Mouse (Mus musculus) left cerebral cortex, adult 8-10 months (tissue): Measurements from ENCODE around the gene Sdhb. TPM values are rescaled to one million over a fixed set of nuclear protein-coding genes. Genes with fewer than 3 reads are reported as not detected.
A peak's percentile ranks its signal among the peaks of the same experiment; 100 is the strongest.

Experiments
- DNase-seq, 2 experiments: peaks; one replicate each; pipeline ENCODE4 v3.0.0; 2022; ENCODE audit warnings: low spot score in 2 of 2
- total RNA-seq, 4 experiments: library from RNA; stranded (reverse); gene quantifications; 2 replicates each; pipeline ENCODE4 v1.2.4; 2022

The Sdhb gene
- total RNA-seq, 4 experiments from 2014 or later, result 186 to 203 (median 195) TPM

DNA sequence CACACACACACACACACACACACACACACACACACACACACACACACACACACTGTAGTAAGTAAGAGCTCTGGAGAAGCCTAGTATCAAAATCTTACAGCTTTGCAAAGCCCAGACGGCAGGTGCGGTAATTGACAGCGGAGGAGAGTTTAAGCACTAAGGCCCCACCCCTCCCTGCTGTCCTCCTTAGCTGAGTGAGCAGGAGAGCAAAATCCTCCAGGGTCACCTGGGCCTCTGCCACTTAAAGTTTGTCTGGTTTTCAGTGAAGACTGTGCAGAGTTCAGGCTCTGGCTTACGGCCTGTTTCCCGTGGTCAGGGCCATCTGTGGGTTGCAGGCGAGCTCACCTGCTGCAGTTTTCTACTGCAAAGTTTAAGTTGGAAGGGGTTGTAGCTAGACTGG is 12.5 kb upstream of the Sdhb start:
- DNase-seq, result no peak

DNA sequence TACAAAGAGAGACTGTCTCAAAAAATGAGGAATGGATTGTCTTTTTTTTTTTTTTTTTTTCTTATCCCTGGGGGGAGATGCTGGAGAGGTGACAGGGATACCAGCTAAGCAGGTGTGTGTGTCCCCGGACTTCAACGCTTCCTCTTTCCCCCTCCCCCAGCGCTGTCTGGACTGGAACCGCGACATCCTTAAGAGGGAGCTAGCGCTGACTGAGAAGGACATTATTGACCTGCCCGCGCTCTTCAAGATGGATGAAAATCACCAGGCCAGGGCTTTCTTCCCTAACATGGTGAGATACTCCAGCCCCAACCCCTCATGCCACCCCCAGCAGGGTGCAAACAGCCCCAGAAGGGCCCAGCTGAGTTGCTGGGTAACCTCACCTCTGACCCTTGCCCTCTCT is 12.0 kb upstream of the Sdhb start:
- no peak for DNase-seq

DNA sequence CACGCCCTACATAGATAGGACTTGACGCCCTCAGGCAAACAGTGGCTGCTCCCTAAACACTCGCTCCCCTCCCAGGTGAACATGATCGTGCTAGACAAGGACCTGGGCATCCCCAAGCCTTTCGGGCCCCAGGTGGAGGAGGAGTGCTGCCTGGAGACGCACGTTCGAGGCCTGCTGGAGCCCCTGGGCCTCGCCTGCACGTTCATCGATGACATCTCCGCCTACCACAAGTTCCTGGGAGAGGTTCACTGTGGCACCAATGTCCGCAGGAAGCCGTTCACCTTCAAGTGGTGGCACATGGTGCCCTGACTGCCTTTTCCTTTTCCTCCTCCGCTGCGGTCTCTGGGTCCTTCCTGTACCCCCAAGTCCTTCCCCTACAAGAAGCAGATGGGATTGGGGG is 11.4 kb upstream of the Sdhb start:
- DNase-seq, result no peak

DNA sequence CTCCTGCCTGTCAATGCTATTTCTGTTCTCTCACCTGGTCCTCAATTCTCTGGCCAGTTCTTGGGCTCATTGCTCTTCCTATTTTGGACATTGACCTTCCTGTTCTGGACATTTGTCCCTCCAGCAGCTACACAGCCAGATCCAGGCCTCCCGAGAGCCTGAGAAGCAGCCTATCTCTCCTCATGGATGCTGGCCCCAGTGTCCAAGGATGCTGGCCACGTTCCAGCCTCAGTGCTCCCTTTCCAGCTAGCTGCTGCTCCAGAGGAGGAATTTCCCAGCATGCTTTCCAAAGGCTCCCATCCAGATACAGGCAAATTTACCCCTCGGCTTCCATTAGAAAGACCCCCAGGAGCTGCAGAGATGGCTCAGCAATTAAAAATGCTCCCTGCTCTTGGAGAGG is 10.4 kb upstream of the Sdhb start:
- no peak for DNase-seq

DNA sequence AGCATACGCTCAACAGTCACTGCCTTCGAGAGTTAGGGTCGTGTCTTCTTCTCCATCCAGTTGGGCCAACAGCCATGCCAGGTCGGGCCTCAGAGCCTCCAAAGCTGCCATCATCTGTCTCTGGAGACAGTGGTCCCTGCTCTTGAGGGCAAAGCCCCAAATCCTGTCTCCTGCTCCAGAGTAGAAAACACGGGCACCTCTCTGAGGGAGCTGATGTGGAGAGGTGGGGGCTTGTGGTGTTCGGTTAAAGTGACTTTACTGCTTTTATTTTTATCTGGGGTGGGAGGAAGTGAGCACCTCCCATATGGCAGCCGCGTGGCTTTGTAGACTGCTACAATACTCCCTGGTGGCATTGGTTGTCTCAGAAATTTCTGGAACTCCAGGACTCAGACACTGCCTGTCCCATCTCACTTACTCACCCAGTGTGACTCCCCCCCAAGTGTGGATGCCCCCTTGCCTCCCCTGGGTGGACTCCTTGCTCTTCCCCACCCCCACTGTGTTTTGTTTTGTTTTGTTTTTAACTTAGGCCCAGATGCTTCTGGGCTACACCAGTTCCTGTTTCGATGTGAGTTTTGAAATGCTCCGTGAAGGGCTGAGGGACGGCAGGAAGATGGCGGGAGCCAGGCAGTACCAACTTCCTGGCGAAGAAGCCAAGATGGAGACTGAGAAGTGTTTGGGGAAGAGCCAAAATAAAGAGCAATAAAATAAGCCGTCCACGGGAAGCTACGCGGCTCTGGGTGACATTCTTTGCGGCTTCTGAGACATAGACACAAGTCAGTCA is 9.0 kb upstream of the Sdhb start:
- no peak for DNase-seq

DNA sequence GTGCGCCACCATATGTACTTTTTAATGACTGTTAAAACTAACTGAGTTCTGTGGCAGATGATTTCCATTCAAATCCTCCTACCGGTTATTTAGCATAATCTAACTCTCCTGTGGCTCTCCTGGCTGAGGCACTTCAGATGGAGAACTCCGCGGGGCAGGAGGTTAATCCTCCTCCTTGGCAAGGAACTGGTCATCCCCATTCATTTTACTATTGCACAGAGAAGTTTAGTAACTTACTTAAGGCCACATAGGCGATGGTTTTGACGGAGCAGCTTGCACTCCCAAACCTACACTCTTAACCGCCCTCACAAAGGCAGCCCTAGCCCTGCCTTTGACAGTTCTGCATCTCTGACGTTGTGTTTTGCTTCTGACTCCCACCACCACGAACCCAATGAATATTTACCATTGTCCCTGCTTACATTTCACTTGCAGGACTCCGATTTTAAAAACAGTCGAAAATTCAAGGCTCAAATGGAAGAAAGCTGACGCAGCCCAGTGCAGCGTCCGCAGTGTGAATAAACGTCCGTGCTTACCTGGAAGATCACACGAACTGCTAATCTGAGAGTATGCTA is 3.8 kb upstream of the Sdhb start:
- DNase-seq, result no peak

DNA sequence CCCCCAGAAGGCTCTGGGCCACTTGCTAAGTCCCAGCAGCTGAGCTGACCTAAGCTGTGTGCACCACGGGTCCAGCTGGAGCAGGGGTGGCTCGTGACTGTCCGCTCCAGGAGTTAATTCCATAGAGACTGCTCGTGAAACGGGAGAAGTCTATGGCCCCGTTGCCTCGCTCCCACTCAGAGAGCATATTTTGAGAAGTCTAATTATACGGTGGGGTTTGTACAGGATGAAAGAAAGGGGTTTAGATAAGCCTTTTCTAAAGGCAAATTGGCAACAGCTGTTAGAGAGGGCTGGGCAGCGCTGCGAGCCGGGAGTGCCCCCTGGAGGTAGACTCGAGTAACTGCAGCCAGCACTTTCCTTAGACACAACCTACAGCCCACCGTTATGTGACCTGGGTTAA is 3.3 kb upstream of the Sdhb start:
- DNase-seq, result peak in 1 of 2 experiments; percentile 59

DNA sequence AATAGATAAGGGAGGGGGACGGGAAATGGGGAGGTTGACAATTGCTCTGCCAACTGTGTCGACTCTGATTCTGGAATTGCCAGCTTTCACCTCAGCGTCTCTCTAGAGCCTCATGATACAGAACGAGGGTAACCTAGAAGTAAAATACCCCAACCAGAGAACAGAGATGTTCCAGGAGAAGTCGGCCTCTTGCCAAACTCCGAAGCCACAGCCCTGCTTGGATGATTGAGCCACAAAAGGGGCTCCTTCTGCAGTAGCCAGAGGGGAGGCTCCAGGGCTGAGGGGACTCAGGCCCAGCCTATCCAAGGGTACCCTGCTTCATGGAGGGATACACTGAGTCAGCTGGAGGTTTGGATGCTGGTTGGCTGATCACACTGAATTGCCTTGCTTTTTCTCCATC is 2.7 kb upstream of the Sdhb start:
- no peak for DNase-seq

DNA sequence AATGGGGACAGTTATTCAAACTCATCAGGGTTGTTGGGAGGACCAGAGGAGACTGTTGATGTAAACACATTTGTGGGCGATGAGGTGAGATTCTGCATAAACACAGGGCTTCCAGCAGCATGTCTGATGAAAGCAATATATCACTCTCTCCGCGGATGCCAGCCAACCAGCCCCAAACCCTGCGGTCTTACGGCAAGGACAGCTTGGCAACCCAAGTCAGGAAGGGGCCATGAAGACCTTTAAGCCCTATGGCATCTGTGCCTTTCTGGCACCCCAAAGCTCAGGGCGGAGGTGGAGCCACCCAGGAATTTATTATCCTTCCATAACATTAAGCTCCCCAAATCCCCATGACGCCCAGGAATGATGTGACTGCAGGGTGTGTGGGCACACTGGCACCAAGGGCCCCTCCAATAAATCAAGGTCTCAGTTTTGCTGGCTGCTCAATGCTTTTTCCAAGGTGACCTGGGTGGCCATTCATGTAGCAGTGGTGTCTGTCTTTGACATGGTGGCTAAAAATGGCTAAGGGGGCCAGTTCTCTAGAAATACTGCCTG is 1.8 kb upstream of the Sdhb start:
- no peak for DNase-seq

DNA sequence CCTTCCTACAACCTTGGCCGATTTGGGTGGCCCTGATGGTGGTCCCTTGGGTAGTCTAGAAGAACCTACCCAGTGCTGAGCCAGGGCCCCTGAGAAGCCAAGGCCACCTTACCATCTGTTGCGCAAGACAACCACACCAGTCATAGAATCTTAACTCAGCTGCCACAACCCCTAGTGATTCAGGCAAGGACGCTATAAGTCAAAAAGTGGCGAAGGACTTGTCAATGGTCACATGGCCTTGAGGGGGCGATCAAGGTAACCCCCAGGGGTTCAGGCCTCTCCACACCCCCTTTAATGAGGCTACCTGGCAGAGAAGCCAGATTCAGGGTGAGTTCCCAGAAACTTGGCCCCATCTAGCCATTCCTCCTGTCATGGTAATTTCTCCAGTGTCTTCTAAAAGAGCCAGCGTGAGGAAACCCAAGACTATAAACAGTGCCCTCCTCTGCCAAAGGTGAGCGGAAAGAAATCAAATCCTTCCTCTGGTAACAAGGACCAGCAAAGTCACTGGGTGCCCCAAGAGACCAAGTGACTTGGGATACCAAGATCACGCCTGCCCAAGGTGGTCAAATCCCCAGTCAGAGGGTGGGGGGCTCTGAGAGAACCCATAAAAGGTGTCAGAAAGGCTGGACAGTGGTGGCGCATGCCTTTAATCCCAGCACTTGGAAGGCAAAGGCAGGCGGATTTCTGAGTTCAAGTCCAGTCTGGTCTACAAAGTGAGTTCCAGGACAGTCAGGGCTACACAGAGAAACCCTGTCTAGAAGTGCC is 1.1 kb upstream of the Sdhb start:
- DNase-seq, result no peak

DNA sequence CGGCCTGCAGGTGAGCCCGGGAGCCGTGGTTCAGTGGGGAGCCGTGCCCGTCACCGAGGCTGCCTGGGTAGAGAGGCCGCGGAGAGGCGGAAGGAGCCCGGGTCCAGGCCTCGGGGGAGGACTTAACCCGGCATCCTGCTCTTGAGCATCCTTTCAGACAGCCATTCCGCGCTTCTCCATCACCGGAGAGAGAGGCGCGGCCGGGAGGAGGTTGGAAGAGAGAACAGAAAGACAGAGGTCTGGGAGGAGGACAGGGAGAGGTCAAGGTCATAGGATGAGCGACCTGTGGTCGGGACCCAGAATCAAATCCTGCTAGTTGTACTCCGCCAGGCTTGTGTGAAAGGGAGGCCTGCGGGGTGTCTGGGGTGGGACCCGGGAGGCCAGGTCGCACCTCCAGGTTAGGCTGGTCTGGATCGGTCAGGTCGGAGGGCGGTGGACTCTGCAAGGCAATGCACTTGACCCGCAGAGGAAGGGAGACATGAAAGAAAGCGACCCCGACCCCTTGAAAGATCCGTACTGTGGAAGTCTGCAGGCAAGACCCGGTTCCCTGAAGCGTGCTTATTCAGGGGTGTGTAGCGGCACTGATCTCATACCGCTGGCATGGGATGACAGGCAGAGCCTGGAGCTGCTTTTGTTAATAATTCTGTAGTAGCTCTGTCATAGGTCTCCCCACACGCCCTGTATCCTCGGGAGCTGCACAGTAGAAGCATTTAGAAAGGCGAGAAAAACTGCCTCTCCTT is 634 bp downstream of the Sdhb start:
- DNase-seq, result no peak

DNA sequence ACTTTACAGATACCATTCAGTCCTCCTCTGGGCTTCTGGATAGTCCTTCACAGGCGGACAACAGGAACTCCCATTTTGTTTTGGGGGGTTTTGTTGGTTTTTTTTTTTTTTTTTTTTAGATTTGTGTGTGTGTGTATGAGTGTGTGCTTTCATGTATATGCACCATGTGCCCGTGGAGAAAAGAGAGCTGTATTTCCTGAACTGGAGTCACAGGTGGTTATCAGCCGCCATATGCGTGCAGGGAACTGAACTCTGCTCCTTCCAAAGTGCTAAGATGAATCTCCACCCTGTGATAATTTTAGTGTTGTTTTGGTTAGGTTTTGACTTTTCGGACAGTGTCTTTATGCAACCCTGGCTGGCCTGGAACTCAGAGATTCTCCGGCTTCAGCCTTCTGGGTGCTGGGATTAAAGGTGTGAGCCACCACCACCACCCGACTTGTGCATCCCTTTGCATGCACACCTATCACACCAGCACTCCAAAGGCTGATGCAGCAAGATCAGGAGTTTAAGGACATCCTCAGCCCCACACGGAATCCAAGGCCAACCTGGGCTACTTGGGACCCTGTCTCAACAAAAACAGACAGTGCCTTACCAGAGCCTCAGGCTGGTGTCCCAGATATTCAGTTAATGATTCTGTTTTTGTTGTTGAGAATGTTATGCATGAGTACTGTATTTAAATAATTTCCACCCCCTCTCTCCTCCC is 1.4 kb downstream of the Sdhb start:
- DNase-seq, result no peak

DNA sequence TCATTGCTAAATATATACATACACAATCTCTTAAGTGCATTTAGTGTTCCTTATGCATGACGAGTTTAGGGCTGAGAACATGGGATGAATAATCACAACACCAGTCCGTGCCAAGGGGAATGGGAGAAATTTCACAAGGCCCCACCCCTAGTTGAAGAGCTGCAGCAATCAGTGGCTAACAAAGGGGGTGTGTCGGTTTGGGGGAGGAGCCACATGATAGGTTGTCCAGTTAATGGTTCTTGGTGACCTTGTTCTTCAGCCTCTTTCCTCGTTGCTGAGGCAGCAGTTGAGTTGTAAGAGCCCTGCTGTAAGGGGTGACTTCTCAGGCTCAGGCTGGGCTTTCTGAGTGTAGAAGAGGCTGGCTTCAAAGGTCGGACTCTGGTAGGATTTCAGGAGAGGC is 1.9 kb downstream of the Sdhb start:
- no peak for DNase-seq

DNA sequence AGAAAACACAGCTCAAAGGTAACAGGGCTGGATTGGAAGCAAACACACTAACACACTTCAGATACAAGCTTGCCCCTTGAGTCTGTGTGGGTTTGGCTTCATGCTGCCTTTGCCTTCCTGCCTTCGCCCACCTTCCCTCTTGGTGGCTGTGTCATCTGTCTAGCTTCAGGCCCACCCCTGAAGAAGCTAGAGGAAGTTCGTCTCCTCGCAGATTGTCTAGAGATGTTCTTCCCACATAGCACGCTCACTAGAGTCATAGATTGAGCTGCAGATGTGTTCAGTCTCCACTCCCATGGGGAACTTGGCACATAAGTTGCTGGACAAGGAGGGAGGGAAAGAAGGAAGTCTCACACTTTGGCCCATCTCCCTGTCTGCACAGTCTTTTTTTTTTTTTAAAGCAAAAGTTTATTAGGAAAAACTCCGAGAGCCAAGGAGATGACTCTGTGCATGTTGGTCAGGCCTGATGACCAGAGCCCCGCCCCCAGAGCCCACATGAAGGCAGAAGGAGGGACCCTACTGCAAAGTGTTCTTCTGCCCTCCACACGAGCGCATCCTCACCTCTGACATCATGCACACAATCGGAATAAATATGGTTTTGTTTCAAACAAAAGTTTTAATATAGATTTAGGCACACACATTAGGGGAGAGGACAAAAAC is 3.1 kb downstream of the Sdhb start:
- no peak for DNase-seq

DNA sequence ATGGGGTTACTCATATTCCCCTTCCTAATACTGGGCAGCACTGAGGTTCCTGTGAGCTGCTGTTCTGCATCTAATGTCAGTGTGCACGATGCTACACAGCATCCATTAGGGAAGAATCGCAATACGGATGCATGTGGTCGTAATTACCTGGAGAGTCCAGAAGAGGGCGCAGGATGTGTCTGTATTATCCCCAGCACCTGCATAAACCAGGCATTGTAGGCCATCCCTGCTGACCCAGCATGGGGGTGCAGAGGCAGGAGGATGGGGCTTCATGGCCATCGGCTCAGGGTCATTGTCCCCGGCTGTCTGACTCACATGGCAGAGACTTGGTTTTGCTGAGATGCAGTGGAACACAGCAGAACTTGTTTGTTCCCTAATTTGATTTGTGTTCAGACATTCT is 3.6 kb downstream of the Sdhb start:
- peak; percentile 57 to 66 for DNase-seq

DNA sequence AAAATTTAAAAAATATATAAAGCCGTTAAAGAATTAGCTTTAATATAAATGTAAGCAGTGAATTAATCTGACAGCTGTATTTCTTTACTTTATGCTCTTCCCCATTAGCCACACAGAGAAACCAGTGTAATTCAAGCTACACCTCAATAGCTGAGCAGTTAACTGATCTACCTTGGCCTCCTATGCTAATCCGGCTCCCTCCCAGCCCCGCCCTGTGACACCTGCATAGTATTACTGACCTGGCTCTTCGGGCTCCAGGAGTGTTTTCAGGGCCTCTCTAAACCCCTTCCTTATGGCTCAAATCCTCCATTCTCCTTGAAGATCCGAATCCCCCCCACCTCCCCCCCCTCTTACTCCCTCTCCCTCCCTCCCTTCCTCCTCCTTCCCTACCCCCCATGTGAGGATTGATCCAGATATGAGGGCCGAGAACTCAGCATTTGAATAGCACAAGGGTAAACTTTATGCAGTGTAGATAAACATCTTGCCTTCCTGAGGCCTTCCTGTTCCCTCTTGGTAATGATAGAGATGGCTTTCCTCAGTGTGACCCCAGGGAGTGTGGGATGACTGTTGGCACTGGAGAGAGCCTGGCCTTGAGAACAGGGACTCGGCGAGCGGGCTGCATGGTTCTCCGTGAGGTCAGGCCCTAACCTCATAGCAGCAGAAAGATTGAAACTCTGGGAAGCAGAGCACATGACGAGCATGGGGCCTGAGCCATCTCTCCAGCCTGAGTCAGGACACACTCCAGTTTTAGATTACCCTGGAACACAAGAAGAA is 6.6 kb downstream of the Sdhb start:
- DNase-seq, result no peak

DNA sequence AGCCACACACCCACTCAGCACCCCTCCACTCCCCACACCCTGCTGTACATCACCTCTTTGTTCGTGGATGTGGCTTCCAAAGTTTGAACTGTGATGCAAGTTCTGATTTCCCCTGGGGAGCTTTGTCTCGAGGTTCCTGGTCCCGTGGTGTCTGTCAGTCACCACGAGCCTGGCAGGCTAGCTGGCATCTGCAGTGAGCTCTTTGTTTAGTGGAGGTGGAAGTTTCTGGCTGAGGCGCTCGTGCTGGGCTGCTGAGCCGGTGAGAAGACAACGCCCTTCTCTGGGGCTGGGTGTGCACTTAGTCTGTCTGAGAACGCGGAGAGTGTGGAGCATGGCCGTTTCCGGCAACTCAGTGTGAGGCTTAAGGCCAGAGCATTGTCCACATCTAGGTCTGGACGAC is 10.7 kb downstream of the Sdhb start:
- DNase-seq, result no peak

DNA sequence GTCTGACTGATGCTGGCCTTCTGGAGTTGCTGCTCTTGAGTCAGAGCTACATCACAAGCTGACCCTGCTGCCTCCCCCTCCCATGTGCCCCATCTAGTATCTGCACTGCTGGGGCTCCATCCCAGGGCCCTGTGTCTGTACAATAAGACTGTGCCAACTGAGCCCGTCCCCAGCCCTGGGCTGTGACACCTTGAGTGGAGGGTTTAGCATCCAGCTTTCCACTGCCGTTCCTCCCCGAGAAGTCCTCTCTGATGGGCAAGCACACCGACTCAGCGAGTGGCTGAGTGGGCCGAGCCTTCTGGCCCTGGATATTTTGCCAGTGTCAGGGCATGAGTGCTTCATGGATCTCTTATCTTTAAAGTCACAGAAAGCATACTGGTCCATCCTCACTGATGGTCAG is 13.4 kb downstream of the Sdhb start:
- DNase-seq, result no peak

DNA sequence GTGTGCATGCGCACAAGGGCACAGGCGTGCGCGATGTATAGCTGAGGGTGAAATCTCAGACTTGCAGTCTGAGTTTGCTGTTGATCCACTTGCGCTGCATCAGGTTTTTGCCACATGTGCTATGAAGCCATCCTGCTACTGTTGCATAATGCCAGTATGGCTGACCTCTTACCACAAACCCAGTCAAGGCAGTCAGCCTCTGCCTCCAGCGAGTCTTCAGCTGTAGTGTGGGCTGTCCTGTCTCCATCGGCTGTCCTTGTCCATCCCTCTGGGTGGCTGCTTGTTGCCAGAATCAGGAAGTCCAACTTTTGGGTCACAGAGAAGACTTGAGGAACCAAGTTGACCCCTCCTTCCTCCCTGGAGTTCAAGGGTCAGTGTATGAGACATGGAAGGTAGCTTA is 14.4 kb downstream of the Sdhb start:
- DNase-seq, result no peak

DNA sequence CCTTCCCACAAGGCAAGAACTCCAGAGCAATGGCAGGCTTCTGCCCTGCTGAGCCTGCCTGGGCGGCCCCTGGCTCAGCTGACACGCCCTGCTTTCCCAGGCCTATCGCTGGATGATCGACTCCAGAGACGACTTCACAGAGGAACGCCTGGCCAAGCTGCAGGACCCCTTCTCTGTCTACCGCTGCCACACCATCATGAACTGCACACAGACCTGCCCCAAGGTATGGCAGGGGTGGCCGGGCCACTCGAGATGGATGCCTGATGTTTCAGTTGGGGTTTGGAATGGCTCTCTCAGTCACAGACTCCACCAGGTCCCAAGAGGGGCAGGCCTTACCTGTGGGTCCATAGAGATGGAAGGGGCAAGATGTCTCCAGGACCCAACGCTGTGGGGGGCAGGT is 16.3 kb downstream of the Sdhb start:
- DNase-seq, result no peak
